Mouse (Mus musculus) kidney, embryonic 15.5 days (tissue): ENCODE results near the gene Olfr98. TPM values are rescaled to one million over a fixed set of nuclear protein-coding genes. Genes with fewer than 3 reads are reported as not detected.
"Not testable (repeated sequence)": the region's sequence is repeated elsewhere in the genome, so short reads cannot be mapped to it uniquely, and the experiment has no call there.

Experiments
- ATAC-seq: fragments of 200-750 bp; cut with Nextera tagmentation; replicated peaks from 2 replicates; pipeline ENCODE4 v1.8.0; 2017; ENCODE audit warnings: moderate TSS enrichment; ENCODE audit not compliant: low FRiP score
- H3K27ac ChIP-seq: fragments of 300-500 bp; sonication (generic); 2 replicates; pipeline ENCODE4 v1.5.1; 2015; ENCODE audit warnings: mild to moderate bottlenecking, inconsistent platforms
- H3K27me3 ChIP-seq: fragments of 300-500 bp; sonication (generic); 2 replicates; pipeline ENCODE4 v1.6.1; 2015; ENCODE audit warnings: inconsistent platforms
- H3K36me3 ChIP-seq: fragments of 300-500 bp; sonication (generic); 2 replicates; pipeline ENCODE4 v1.6.1; 2015; ENCODE audit warnings: inconsistent platforms
- H3K4me1 ChIP-seq: fragments of 300-500 bp; sonication (generic); 2 replicates; pipeline ENCODE4 v1.6.1; 2015; ENCODE audit warnings: inconsistent platforms
- H3K4me2 ChIP-seq: fragments of 300-500 bp; sonication (generic); 2 replicates; pipeline ENCODE4 v1.6.1; 2015; ENCODE audit warnings: moderate library complexity, mild to moderate bottlenecking, inconsistent platforms
- H3K4me3 ChIP-seq: fragments of 300-500 bp; sonication (generic); replicated peaks from 2 replicates; pipeline ENCODE4 v1.5.1; 2015; ENCODE audit warnings: mild to moderate bottlenecking, inconsistent platforms
- H3K9ac ChIP-seq: fragments of 300-500 bp; sonication (generic); 2 replicates; pipeline ENCODE4 v1.6.1; 2015; ENCODE audit warnings: mild to moderate bottlenecking, inconsistent platforms
- H3K9me3 ChIP-seq: fragments of 300-500 bp; sonication (generic); replicated peaks from 2 replicates; pipeline ENCODE4 v1.6.1; 2016; ENCODE audit warnings: inconsistent platforms
- WGBS: fragments of 180-500 bp; shearing (Covaris S2); methylation state at CpG from one replicate; pipeline ENCODE4 v1.1.7; 2015; ENCODE audit warnings: mixed read lengths; 5-methylcytosine and 5-hydroxymethylcytosine counted together
- polyA plus RNA-seq: library from polyadenylated mRNA; unstranded; fragments of >200 nt; fragmentation: Nextera tagmentation; extraction: Ambion mirVana; gene quantifications from 2 replicates; pipeline ENCODE4 v1.2.1, GENCODE M21; 2015

Gene Olfr98
- polyA plus RNA-seq, 1 experiment from 2014 or later, result not detected

- ATAC-seq, result peak; percentile 71; the same call in 1 of the 2 replicates
- H3K4me2 ChIP-seq, result no peak overlapping the region
- no peaks in the 10 kb centered on the region for H3K36me3 ChIP-seq
- 35% methylated on average over 5 of the region's 5 CpGs for WGBS
- no peaks in the 10 kb centered on the region for H3K4me1 ChIP-seq
- H3K9ac ChIP-seq, result no peak overlapping the region
- no peaks in the 10 kb centered on the region for H3K9me3 ChIP-seq
- no peak overlapping the region for H3K27ac ChIP-seq
- no peaks in the 10 kb centered on the region for H3K27me3 ChIP-seq
- no peak overlapping the region for H3K4me3 ChIP-seq
Observed at GRCm38 (mm10) chr17:37246715-37247114, 16.8 kb downstream of the Olfr98 start.

GRCm38 (mm10) chr17:37242198-37242597 lies 21.4 kb downstream of the Olfr98 start:
- no peaks in the 10 kb centered on the region for H3K9me3 ChIP-seq
- H3K4me1 ChIP-seq, result no peaks in the 10 kb centered on the region
- ATAC-seq, result no peak
- no peaks in the 10 kb centered on the region for H3K36me3 ChIP-seq
- no peak overlapping the region for H3K4me2 ChIP-seq
- WGBS, result 48% methylated on average over 3 of the region's 3 CpGs
- no peak overlapping the region for H3K4me3 ChIP-seq
- H3K27me3 ChIP-seq, result no peaks in the 10 kb centered on the region
- H3K9ac ChIP-seq, result no peak overlapping the region
- H3K27ac ChIP-seq, result no peak overlapping the region

GRCm38 (mm10) chr17:37237230-37237629 lies 26.3 kb downstream of the Olfr98 start, which contains the start of gene Olfr97:
Gene Olfr97, minus strand, starts transcription at chr17:37237330.
- not testable (repeated sequence) for H3K9ac ChIP-seq, H3K4me2 ChIP-seq, H3K36me3 ChIP-seq, H3K27me3 ChIP-seq, H3K9me3 ChIP-seq, H3K27ac ChIP-seq, H3K4me3 ChIP-seq, ATAC-seq, H3K4me1 ChIP-seq
- 88% methylated on average over 2 of the region's 2 CpGs for WGBS

- Histone ChIP-seq H3K9me3 (no peaks in the 10 kb centered on the region; the same call in 1 of the 2 replicates), H3K4me1 (no peaks in the 10 kb centered on the region), H3K36me3 (no peaks in the 10 kb centered on the region), H3K27ac (no peak overlapping the region), H3K4me2 (no peak overlapping the region), H3K9ac (no peak overlapping the region), H3K4me3 (no peak overlapping the region), H3K27me3 (peaks cover 7% of the 10 kb centered on the region; the same call in 1 of the 2 replicates)
- WGBS, result 24% methylated on average over 1 of the region's 1 CpGs
- ATAC-seq, result no peak
Observed at GRCm38 (mm10) chr17:37221879-37222278, 41.7 kb downstream of the Olfr98 start.

- Histone ChIP-seq H3K27me3 (peaks cover 7% of the 10 kb centered on the region; the same call in 1 of the 2 replicates), H3K4me3 (no peak within 1 kb of the TSS), H3K4me2 (no peak within 1 kb of the TSS), H3K9me3 (no peaks in the 10 kb centered on the region; the same call in 1 of the 2 replicates), H3K4me1 (no peaks in the 10 kb centered on the region), H3K27ac (no peak within 1 kb of the TSS), H3K9ac (no peak within 1 kb of the TSS), H3K36me3 (no peaks in the 10 kb centered on the region)
- ATAC-seq, result no peak
- WGBS, result 57% methylated on average over 4 of the region's 4 CpGs
Observed at GRCm38 (mm10) chr17:37219846-37220245, 43.7 kb downstream of the Olfr98 start, which contains the start of gene Olfr96. Gene Olfr96, plus strand, starts transcription at chr17:37220146.

- H3K27ac ChIP-seq, result no peak overlapping the region
- peaks cover 7% of the 10 kb centered on the region; the same call in 1 of the 2 replicates for H3K27me3 ChIP-seq
- no peak overlapping the region for H3K9ac ChIP-seq
- WGBS, result 78% methylated on average over 3 of the region's 3 CpGs
- H3K4me2 ChIP-seq, result no peak overlapping the region
- no peaks in the 10 kb centered on the region; the same call in 1 of the 2 replicates for H3K9me3 ChIP-seq
- H3K4me3 ChIP-seq, result no peak overlapping the region
- no peaks in the 10 kb centered on the region for H3K36me3 ChIP-seq
- no peak for ATAC-seq
- H3K4me1 ChIP-seq, result no peaks in the 10 kb centered on the region
Observed at GRCm38 (mm10) chr17:37218486-37218885, 45.1 kb downstream of the Olfr98 start.

- WGBS, result 74% methylated on average over 3 of the region's 3 CpGs
Observed at GRCm38 (mm10) chr17:37213018-37213417, 50.5 kb downstream of the Olfr98 start, which contains the start of gene Olfr95. Gene Olfr95, minus strand, starts transcription at chr17:37213118.

More at GRCm38 (mm10) chr17:37213018-37213417, 50.5 kb downstream of the Olfr98 start, which contains the start of gene Olfr95:
- no peak for ATAC-seq
- no peaks in the 10 kb centered on the region for H3K36me3 ChIP-seq
- H3K4me3 ChIP-seq, result no peak within 1 kb of the TSS
- H3K9me3 ChIP-seq, result no peaks in the 10 kb centered on the region; the same call in 1 of the 2 replicates
- H3K9ac ChIP-seq, result no peak within 1 kb of the TSS
- H3K27ac ChIP-seq, result no peak within 1 kb of the TSS
- H3K27me3 ChIP-seq, result peaks cover 25% of the 10 kb centered on the region
- H3K4me2 ChIP-seq, result no peak within 1 kb of the TSS
- no peaks in the 10 kb centered on the region for H3K4me1 ChIP-seq

Other genes starting within 250 kb of the Olfr98 start
- 0.09 TPM in 1 of 2 replicates, not detected in the other for gene Mog, start 240.4 kb downstream of the Olfr98 start, polyA plus RNA-seq
- 6.0 and 8.3 TPM in 2 replicates for gene Gabbr1, start 217.8 kb downstream of the Olfr98 start, polyA plus RNA-seq
- gene Olfr90, start 175.2 kb downstream of the Olfr98 start, polyA plus RNA-seq, result 0.05 TPM in 1 of 2 replicates, not detected in the other
- not detected in 2 replicates for gene Olfr91, start 165.5 kb downstream of the Olfr98 start, polyA plus RNA-seq
- gene Olfr92, start 143.7 kb downstream of the Olfr98 start, polyA plus RNA-seq, result not detected in 2 replicates
- gene Olfr93, start 102.3 kb downstream of the Olfr98 start, polyA plus RNA-seq, result not detected in 2 replicates
- gene Ubd, start 69.9 kb downstream of the Olfr98 start, polyA plus RNA-seq, result not detected in 2 replicates
- gene Olfr94, start 62.8 kb downstream of the Olfr98 start, polyA plus RNA-seq, result not detected in 2 replicates
- not detected in 2 replicates for gene Olfr95, start 50.6 kb downstream of the Olfr98 start, polyA plus RNA-seq
- gene Olfr96, start 43.6 kb downstream of the Olfr98 start, polyA plus RNA-seq, result not detected in 2 replicates
- not detected in 2 replicates for gene Olfr97, start 26.4 kb downstream of the Olfr98 start, polyA plus RNA-seq
- gene H2-M3, start 6.5 kb upstream of the Olfr98 start, polyA plus RNA-seq, result 1.5 and 1.8 TPM in 2 replicates
- gene Olfr99, start 19.7 kb upstream of the Olfr98 start, polyA plus RNA-seq, result not detected in 2 replicates
- gene Olfr101, start 40.6 kb upstream of the Olfr98 start, polyA plus RNA-seq, result not detected in 2 replicates
- not detected in 2 replicates for gene Olfr102, start 53.3 kb upstream of the Olfr98 start, polyA plus RNA-seq
- gene Olfr103, start 75.9 kb upstream of the Olfr98 start, polyA plus RNA-seq, result not detected in 2 replicates
- not detected in 2 replicates for gene Olfr104-ps, start 95.8 kb upstream of the Olfr98 start, polyA plus RNA-seq
- not detected in 2 replicates for gene Olfr105-ps, start 115.3 kb upstream of the Olfr98 start, polyA plus RNA-seq
- gene Olfr106-ps, start 126.6 kb upstream of the Olfr98 start, polyA plus RNA-seq, result not detected in 2 replicates
- gene Olfr107, start 135.5 kb upstream of the Olfr98 start, polyA plus RNA-seq, result not detected in 2 replicates
- not detected in 2 replicates for gene Olfr108, start 181.7 kb upstream of the Olfr98 start, polyA plus RNA-seq
- gene Olfr109, start 195.2 kb upstream of the Olfr98 start, polyA plus RNA-seq, result not detected in 2 replicates
- gene H2-M2, start 219.8 kb upstream of the Olfr98 start, polyA plus RNA-seq, result not detected in 2 replicates
- gene Olfr110, start 228.7 kb upstream of the Olfr98 start, polyA plus RNA-seq, result not detected in 2 replicates
- gene Olfr111, start 244.3 kb upstream of the Olfr98 start, polyA plus RNA-seq, result not detected in 2 replicates